Mouse (Mus musculus): Measurements from ENCODE around the gene Sh3glb2.

DNA sequence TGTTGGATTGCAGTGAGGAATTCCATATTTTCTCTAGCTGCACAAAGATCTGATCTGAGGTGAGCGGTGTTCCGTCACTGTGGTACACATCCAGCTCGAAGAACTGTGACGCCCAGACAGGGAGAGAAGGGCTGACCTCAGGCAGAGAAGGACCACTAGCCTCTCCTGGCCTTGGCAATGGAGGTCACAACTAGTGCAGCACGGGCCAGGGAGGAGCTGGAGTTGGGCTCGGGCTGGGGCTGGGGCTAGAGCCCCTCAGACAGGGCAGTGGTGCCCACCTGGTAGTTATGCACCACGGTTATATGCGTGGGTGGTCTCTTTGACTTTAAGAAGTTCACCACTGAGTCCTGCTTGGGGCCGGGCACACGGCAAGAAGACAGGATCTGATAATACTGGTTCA lies 48.6 kb upstream of the Sh3glb2 start:
- no peak for TF ChIP-seq GATA1 (IDR thresholded peaks at IDR 0.05; ENCODE audit: low read length)
- no peak for TF ChIP-seq TAL1 (IDR thresholded peaks at IDR 0.05; ENCODE audit: low read length)

All from erythroblast, embryonic 14.5 days (primary cell).